Mouse (Mus musculus) olfactory bulb, adult 2 months (tissue): ENCODE results near the gene Morn3.

Experiments
- CTCF ChIP-seq: fragments of 200-500 bp; IDR thresholded peaks from 2 replicates; pipeline ENCODE4 v1.5.1; 2012; ENCODE audit warnings: low read depth, mild to moderate bottlenecking, low read length, moderate library complexity; ENCODE audit not compliant: insufficient read depth
- POLR2A ChIP-seq: fragments of 200-500 bp; IDR thresholded peaks from 2 replicates; pipeline ENCODE4 v1.6.1; 2012; ENCODE audit warnings: mild to moderate bottlenecking, low read depth, low read length, moderate library complexity; ENCODE audit not compliant: insufficient read depth

DNA sequence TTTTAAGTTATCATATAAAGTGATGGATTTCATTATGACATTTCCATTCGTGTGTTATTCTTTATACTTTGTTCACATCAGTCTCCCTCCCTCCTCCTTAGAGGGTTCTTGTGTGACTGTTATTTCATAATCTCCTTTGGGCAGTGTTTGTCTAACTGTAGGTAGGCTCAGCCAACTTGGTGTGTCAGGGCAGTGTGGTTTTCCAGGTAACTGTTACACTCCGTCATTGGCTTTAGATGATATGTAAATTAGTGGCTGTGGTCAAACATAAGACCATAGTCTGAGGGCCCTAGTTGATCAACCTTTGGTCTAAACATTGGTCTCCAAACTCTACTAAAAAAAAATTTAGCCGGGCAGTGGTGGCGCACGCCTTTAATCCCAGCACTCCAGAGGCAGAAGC is 26.4 kb downstream of the Morn3 start:
- TF ChIP-seq POLR2A (no peak), CTCF (no peak)
